Mouse (Mus musculus): Measurements from ENCODE around the gene 4930564D02Rik. TPM values are rescaled to one million over a fixed set of nuclear protein-coding genes. Genes with fewer than 3 reads are reported as not detected.

4930564D02Rik gene
- polyA plus RNA-seq, 1 experiment from 2014 or later, result not detected

GRCm38 (mm10) chr3:105071251-105071650 is 4.6 kb downstream of the 4930564D02Rik start:
- Histone ChIP-seq H3K27ac (ENCODE audit: low read length) (no peak overlapping the region), H3K9me3 (ENCODE audit: control insufficient read depth, low read length) (no peaks in the 10 kb centered on the region), H3K9ac (ENCODE audit: low read depth, low read length) (no peak overlapping the region), H3K4me2 (ENCODE audit: low read depth, low read length) (no peak overlapping the region), H3K4me3 (ENCODE audit: low read length) (no peak overlapping the region), H3K4me1 (ENCODE audit: control insufficient read depth, insufficient read depth, low read length) (no peaks in the 10 kb centered on the region), H3K27me3 (replicated peaks; ENCODE audit: control insufficient read depth, insufficient read depth, low read length) (no peaks in the 10 kb centered on the region), H3K36me3 (ENCODE audit: control insufficient read depth, insufficient read depth, low read length) (no peaks in the 10 kb centered on the region)
- no peak for ATAC-seq
- WGBS, result 82% methylated on average over 5 of the region's 5 CpGs

GRCm38 (mm10) chr3:105072536-105072935 is 5.9 kb downstream of the 4930564D02Rik start:
- Histone ChIP-seq H3K4me3 (ENCODE audit: low read length) (no peak overlapping the region), H3K9ac (ENCODE audit: low read depth, low read length) (no peak overlapping the region), H3K4me2 (ENCODE audit: low read depth, low read length) (no peak overlapping the region), H3K27ac (ENCODE audit: low read length) (no peak overlapping the region), H3K36me3 (ENCODE audit: control insufficient read depth, insufficient read depth, low read length) (no peaks in the 10 kb centered on the region), H3K27me3 (replicated peaks; ENCODE audit: control insufficient read depth, insufficient read depth, low read length) (no peaks in the 10 kb centered on the region), H3K4me1 (ENCODE audit: control insufficient read depth, insufficient read depth, low read length) (no peaks in the 10 kb centered on the region), H3K9me3 (ENCODE audit: control insufficient read depth, low read length) (no peaks in the 10 kb centered on the region)
- 89% methylated on average over 10 of the region's 10 CpGs for WGBS
- ATAC-seq, result no peak

DNA sequence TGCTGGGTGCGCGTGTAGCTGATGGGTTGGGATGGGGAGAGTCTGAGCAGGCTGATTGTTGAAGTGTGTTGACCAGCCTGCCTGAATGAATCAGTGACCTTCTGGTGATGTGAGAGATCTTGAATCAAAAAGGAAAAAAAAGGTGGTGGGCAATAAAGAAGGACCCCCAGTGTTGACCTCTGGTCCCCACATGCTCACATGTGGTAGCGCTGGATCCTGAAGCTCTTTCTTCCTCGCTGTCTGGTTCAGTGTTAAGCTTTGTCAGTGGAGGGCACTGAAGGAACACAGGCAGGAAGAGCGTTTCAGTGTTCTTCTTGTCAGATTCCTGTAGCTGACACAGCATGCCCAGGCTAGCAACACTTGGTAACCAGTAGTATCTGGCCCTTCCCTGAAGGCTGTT is 9.2 kb downstream of the 4930564D02Rik start:
- H3K9ac ChIP-seq (ENCODE audit: low read depth, low read length), result no peak overlapping the region
- no peaks in the 10 kb centered on the region for H3K4me1 ChIP-seq (ENCODE audit: control insufficient read depth, insufficient read depth, low read length)
- H3K4me3 ChIP-seq (ENCODE audit: low read length), result no peak overlapping the region
- no peak overlapping the region for H3K4me2 ChIP-seq (ENCODE audit: low read depth, low read length)
- H3K27me3 ChIP-seq (replicated peaks; ENCODE audit: control insufficient read depth, insufficient read depth, low read length), result no peaks in the 10 kb centered on the region
- H3K27ac ChIP-seq (ENCODE audit: low read length), result no peak overlapping the region
- H3K9me3 ChIP-seq (ENCODE audit: control insufficient read depth, low read length), result no peaks in the 10 kb centered on the region
- ATAC-seq, result no peak
- WGBS, result 91% methylated on average over 5 of the region's 5 CpGs
- no peaks in the 10 kb centered on the region for H3K36me3 ChIP-seq (ENCODE audit: control insufficient read depth, insufficient read depth, low read length)

DNA sequence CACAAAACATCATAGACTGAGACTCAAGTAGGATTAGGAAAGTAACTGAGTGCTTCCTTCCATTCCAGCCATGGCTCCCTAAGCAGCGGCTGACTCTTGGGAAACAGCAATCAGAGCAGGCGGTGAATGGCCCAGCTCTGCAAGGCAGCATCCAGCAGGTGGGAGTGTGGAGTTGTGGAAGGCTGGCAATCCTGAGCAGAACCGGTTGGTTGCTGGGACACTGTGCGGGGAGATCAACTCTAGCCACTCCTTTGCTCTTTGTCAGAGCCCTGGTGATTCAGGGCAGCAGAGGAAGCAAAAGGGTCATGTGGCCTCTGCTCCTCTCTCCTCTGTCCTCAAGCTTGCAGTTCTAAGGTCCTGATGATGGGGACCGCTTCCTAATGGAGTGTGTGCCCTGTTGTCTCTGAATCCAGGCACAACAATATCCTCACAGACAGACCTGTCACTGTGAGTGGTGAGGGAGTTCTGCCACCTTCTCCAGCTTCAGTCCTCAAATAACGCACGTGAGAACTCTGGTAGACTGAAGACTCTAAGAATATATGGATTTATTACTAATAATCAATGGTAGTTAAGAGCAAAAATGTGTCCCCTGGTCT is 11.7 kb downstream of the 4930564D02Rik start:
- Histone ChIP-seq H3K4me2 (ENCODE audit: low read depth, low read length) (no peak overlapping the region), H3K4me1 (ENCODE audit: control insufficient read depth, insufficient read depth, low read length) (no peaks in the 10 kb centered on the region), H3K27me3 (replicated peaks; ENCODE audit: control insufficient read depth, insufficient read depth, low read length) (no peaks in the 10 kb centered on the region), H3K36me3 (ENCODE audit: control insufficient read depth, insufficient read depth, low read length) (no peaks in the 10 kb centered on the region), H3K27ac (ENCODE audit: low read length) (no peak overlapping the region), H3K4me3 (ENCODE audit: low read length) (no peak overlapping the region), H3K9ac (ENCODE audit: low read depth, low read length) (no peak overlapping the region), H3K9me3 (ENCODE audit: control insufficient read depth, low read length) (no peaks in the 10 kb centered on the region)
- 22% methylated on average over 7 of the region's 7 CpGs for WGBS
- peak; percentile 87 for ATAC-seq

GRCm38 (mm10) chr3:105087344-105087743 is 20.7 kb downstream of the 4930564D02Rik start:
- H3K9me3 ChIP-seq (ENCODE audit: control insufficient read depth, low read length), result no peaks in the 10 kb centered on the region
- H3K27me3 ChIP-seq (replicated peaks; ENCODE audit: control insufficient read depth, insufficient read depth, low read length), result no peaks in the 10 kb centered on the region
- H3K4me2 ChIP-seq (ENCODE audit: low read depth, low read length), result no peak overlapping the region
- peak; percentile 55; the same call in 1 of the 2 replicates for ATAC-seq
- H3K36me3 ChIP-seq (ENCODE audit: control insufficient read depth, insufficient read depth, low read length), result no peaks in the 10 kb centered on the region
- WGBS, result 59% methylated on average over 3 of the region's 3 CpGs
- H3K4me3 ChIP-seq (ENCODE audit: low read length), result no peak overlapping the region
- H3K4me1 ChIP-seq (ENCODE audit: control insufficient read depth, insufficient read depth, low read length), result no peaks in the 10 kb centered on the region
- H3K27ac ChIP-seq (ENCODE audit: low read length), result no peak overlapping the region
- H3K9ac ChIP-seq (ENCODE audit: low read depth, low read length), result no peak overlapping the region

DNA sequence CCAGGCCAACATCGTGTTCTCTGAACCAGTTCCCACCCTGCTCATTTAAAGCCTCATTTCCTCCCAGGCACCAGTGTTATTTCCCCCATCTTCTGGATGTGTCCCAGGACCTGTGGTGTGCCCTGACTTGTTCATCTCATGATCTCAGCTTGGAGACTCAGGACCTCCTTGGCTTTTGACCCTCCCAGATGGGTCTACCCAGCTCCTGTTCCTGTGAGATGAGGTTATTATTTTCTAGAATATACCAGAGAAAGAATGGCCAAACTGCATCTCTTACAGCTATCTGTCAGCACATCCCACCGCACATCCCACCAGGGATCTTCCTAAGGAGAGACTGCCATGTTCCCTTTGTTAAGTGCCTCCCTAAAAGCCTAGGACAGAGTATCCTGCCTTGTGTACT is 22.0 kb downstream of the 4930564D02Rik start:
- no peak for ATAC-seq
- Histone ChIP-seq H3K9ac (ENCODE audit: low read depth, low read length) (no peak overlapping the region), H3K27me3 (replicated peaks; ENCODE audit: control insufficient read depth, insufficient read depth, low read length) (no peaks in the 10 kb centered on the region), H3K4me2 (ENCODE audit: low read depth, low read length) (no peak overlapping the region), H3K9me3 (ENCODE audit: control insufficient read depth, low read length) (no peaks in the 10 kb centered on the region), H3K4me1 (ENCODE audit: control insufficient read depth, insufficient read depth, low read length) (no peaks in the 10 kb centered on the region), H3K27ac (ENCODE audit: low read length) (no peak overlapping the region), H3K4me3 (ENCODE audit: low read length) (no peak overlapping the region), H3K36me3 (ENCODE audit: control insufficient read depth, insufficient read depth, low read length) (no peaks in the 10 kb centered on the region)
- 85% methylated on average over 2 of the region's 2 CpGs for WGBS

- Histone ChIP-seq H3K27me3 (replicated peaks; ENCODE audit: control insufficient read depth, insufficient read depth, low read length) (no peaks in the 10 kb centered on the region), H3K4me3 (ENCODE audit: low read length) (no peak overlapping the region), H3K36me3 (ENCODE audit: control insufficient read depth, insufficient read depth, low read length) (no peaks in the 10 kb centered on the region), H3K27ac (ENCODE audit: low read length) (no peak overlapping the region), H3K4me2 (ENCODE audit: low read depth, low read length) (no peak overlapping the region), H3K9me3 (ENCODE audit: control insufficient read depth, low read length) (no peaks in the 10 kb centered on the region), H3K4me1 (ENCODE audit: control insufficient read depth, insufficient read depth, low read length) (no peaks in the 10 kb centered on the region), H3K9ac (ENCODE audit: low read depth, low read length) (no peak overlapping the region)
- 87% methylated on average over 7 of the region's 7 CpGs for WGBS
- ATAC-seq, result no peak
Observed at GRCm38 (mm10) chr3:105090147-105090546, 23.5 kb downstream of the 4930564D02Rik start.

GRCm38 (mm10) chr3:105090981-105091380 is 24.3 kb downstream of the 4930564D02Rik start:
- Histone ChIP-seq H3K9me3 (ENCODE audit: control insufficient read depth, low read length) (no peaks in the 10 kb centered on the region), H3K4me3 (ENCODE audit: low read length) (no peak overlapping the region), H3K4me1 (ENCODE audit: control insufficient read depth, insufficient read depth, low read length) (no peaks in the 10 kb centered on the region), H3K4me2 (ENCODE audit: low read depth, low read length) (no peak overlapping the region), H3K9ac (ENCODE audit: low read depth, low read length) (no peak overlapping the region), H3K36me3 (ENCODE audit: control insufficient read depth, insufficient read depth, low read length) (no peaks in the 10 kb centered on the region), H3K27me3 (replicated peaks; ENCODE audit: control insufficient read depth, insufficient read depth, low read length) (no peaks in the 10 kb centered on the region), H3K27ac (ENCODE audit: low read length) (no peak overlapping the region)
- ATAC-seq, result peak; percentile 88
- 11% methylated on average over 3 of the region's 3 CpGs for WGBS

DNA sequence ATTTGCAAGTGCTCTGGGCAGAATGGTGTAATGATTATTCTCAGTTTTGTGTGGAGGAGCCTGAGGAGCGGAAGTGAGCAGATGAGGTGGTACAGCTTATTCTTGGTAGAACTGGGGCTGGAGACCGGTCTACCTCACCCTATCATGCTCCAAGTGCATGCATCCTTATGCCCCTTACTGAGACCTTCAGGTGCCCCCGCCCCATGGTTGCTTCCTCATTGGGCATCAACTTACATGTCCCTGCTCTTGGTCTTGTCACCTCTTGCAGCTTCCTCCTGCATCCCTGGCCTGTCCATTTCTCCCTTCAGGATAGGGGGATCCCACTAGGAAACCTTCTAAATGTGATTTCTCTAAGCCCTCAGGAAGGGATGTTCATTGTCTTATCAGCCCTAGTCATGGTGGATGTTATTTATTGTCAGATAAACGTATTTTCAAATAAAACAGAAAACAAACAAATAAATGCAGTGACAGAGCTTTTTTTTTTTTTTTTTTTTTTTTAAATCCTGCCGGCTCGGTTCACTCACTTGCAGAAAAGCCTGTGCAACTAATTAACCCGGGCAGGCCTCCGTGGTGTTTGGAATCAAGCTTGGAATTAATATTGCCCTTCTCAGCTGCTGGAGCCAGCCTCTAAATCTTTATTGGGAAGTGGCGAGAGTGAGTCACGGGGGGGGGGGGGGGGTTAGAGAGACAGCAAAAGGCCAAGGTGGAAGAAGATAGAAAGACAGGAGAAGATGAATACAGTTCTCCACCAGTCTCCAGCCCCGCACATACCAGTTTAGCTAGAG is 26.3 kb downstream of the 4930564D02Rik start:
- Histone ChIP-seq H3K27me3 (replicated peaks; ENCODE audit: control insufficient read depth, insufficient read depth, low read length) (no peaks in the 10 kb centered on the region), H3K36me3 (ENCODE audit: control insufficient read depth, insufficient read depth, low read length) (no peaks in the 10 kb centered on the region), H3K9ac (ENCODE audit: low read depth, low read length) (no peak overlapping the region), H3K4me3 (ENCODE audit: low read length) (no peak overlapping the region), H3K4me1 (ENCODE audit: control insufficient read depth, insufficient read depth, low read length) (no peaks in the 10 kb centered on the region), H3K27ac (ENCODE audit: low read length) (no peak overlapping the region), H3K4me2 (ENCODE audit: low read depth, low read length) (no peak overlapping the region), H3K9me3 (ENCODE audit: control insufficient read depth, low read length) (no peaks in the 10 kb centered on the region)
- ATAC-seq, result no peak
- 62% methylated on average over 11 of the region's 11 CpGs for WGBS

Data from intestine, embryonic 16.5 days (tissue).